Mouse (Mus musculus) liver, embryonic 14.5 days (tissue): ENCODE measurements around the gene Tchp. TPM values are rescaled to one million over a fixed set of nuclear protein-coding genes. Genes with fewer than 3 reads are reported as not detected.

Experiments
- ATAC-seq: fragments of 200-750 bp; cut with Nextera tagmentation; 2 replicates; pipeline ENCODE4 v1.8.0; 2017; ENCODE audit warnings: moderate number of reproducible peaks, mild to moderate bottlenecking, moderate library complexity; ENCODE audit not compliant: insufficient read depth
- DNase-seq, 3 experiments: peaks; one replicate each; pipeline ENCODE4 v3.0.0-alpha.2; 2012 to 2013; ENCODE audit warnings: low read depth in 3 of 3, low spot score in 3 of 3
- H3K27ac ChIP-seq: fragments of 300-500 bp; sonication (generic); 2 replicates; pipeline ENCODE4 v1.5.1; 2014; ENCODE audit warnings: moderate library complexity, mild to moderate bottlenecking, control low read depth, inconsistent platforms
- H3K27me3 ChIP-seq: fragments of 300-500 bp; sonication (generic); 2 replicates; pipeline ENCODE4 v1.6.1; 2014; ENCODE audit warnings: mild to moderate bottlenecking, low read length, moderate library complexity; ENCODE audit not compliant: control insufficient read depth, insufficient read depth
- H3K36me3 ChIP-seq: fragments of 300-500 bp; sonication (generic); replicated peaks from 2 replicates; pipeline ENCODE4 v1.6.1; 2014; ENCODE audit warnings: low read depth; ENCODE audit not compliant: control insufficient read depth, insufficient read depth
- H3K4me1 ChIP-seq, 2 experiments: fragments of 200-500 bp in 1 of 2; fragments of 300-500 bp in 1 of 2; sonication (generic) in 1 of 2; replicated peaks; 2 replicates each; pipeline ENCODE4 v1.6.1; 2012 to 2014; ENCODE audit warnings: antibody characterized with exemption in 1 of 2, inconsistent platforms in 1 of 2, low read length in 1 of 2; ENCODE audit not compliant: control insufficient read depth in 2 of 2, insufficient read depth in 2 of 2
- H3K4me2 ChIP-seq: fragments of 300-500 bp; sonication (generic); 2 replicates; pipeline ENCODE4 v1.6.1; 2014; ENCODE audit warnings: low read depth, mild to moderate bottlenecking, control low read depth, moderate library complexity
- H3K4me3 ChIP-seq, 2 experiments: fragments of 200-500 bp in 1 of 2; fragments of 300-500 bp in 1 of 2; sonication (generic) in 1 of 2; 2 replicates each; pipeline ENCODE4 v1.5.1; 2012 to 2014; ENCODE audit warnings: low read depth in 2 of 2, low read length in 2 of 2, mild to moderate bottlenecking in 2 of 2, control low read depth in 1 of 2, inconsistent platforms in 1 of 2, moderate library complexity in 1 of 2; ENCODE audit not compliant: insufficient read depth in 1 of 2
- H3K9ac ChIP-seq: fragments of 300-500 bp; sonication (generic); replicated peaks from 2 replicates; pipeline ENCODE4 v1.6.1; 2014; ENCODE audit warnings: mild to moderate bottlenecking, control low read depth, moderate library complexity
- H3K9me3 ChIP-seq: fragments of 300-500 bp; sonication (generic); 2 replicates; pipeline ENCODE4 v1.6.1; 2016; ENCODE audit warnings: low read length, mixed read lengths; ENCODE audit not compliant: control insufficient read depth
- CTCF ChIP-seq: IDR thresholded peaks from 2 replicates; pipeline ENCODE4 v1.5.1; 2016; ENCODE audit warnings: antibody characterized with exemption, low read depth, control low read depth
- EP300 ChIP-seq: IDR thresholded peaks from 2 replicates; pipeline ENCODE4 v1.6.1; 2016; ENCODE audit warnings: antibody characterized with exemption, low read depth
- WGBS: fragments of 180-500 bp; shearing (Covaris S2); extraction: QIAGEN DNeasy Blood & Tissue Kit; methylation state at CpG from one replicate; pipeline ENCODE4 v1.1.7; 2014; ENCODE audit not compliant: insufficient replicate concordance; 5-methylcytosine and 5-hydroxymethylcytosine counted together
- polyA plus RNA-seq, 2 experiments: library from polyadenylated mRNA; depleted of rRNA in 1 of 2; stranded (reverse) in 1 of 2; unstranded in 1 of 2; fragments of >200 nt; fragmentation: Nextera tagmentation in 1 of 2; extraction: Ambion mirVana in 1 of 2; gene quantifications; 2 replicates each; pipeline versions ENCODE4 v1.2.1 to v1.2.3; 2012 to 2014

Tchp gene
- polyA plus RNA-seq, 2 experiments, result 2.2 to 7.8 TPM

GRCm38 (mm10) chr5:114719003-114719927 lies 11.7 kb downstream of the Tchp start:
- Histone ChIP-seq H3K4me3 (no peak overlapping the region), H3K9me3 (no peaks in the 10 kb centered on the region), H3K4me2 (no peak overlapping the region), H3K27me3 (no peaks in the 10 kb centered on the region), H3K27ac (no peak overlapping the region), H3K4me1 (no peaks in the 10 kb centered on the region), H3K9ac (no peak overlapping the region), H3K36me3 (peaks cover 16% of the 10 kb centered on the region)
- DNase-seq (peak in 1 of 3 experiments; percentile 16), ATAC-seq (peak; percentile 70)
- WGBS, result 76% methylated on average over 20 of the region's 20 CpGs
- TF ChIP-seq EP300 (no peak), CTCF (no peak)

- no peaks in the 10 kb centered on the region for H3K9me3 ChIP-seq
- peaks cover 11% of the 10 kb centered on the region for H3K36me3 ChIP-seq
- ATAC-seq (no peak), DNase-seq (no peak)
- H3K4me1 ChIP-seq, result no peaks in the 10 kb centered on the region
- no peak overlapping the region for H3K4me2 ChIP-seq
- no peak overlapping the region for H3K9ac ChIP-seq
- no peak overlapping the region for H3K4me3 ChIP-seq
- no peak overlapping the region for H3K27ac ChIP-seq
- H3K27me3 ChIP-seq, result no peaks in the 10 kb centered on the region
- TF ChIP-seq CTCF (no peak), EP300 (no peak)
- WGBS, result 65% methylated on average over 6 of the region's 6 CpGs
Observed at GRCm38 (mm10) chr5:114719928-114720270, 12.3 kb downstream of the Tchp start.

- no peak for TF ChIP-seq EP300
- TF ChIP-seq CTCF, result no peak
- H3K9ac ChIP-seq, result no peak overlapping the region
- H3K4me1 ChIP-seq, result no peaks in the 10 kb centered on the region
- H3K9me3 ChIP-seq, result no peaks in the 10 kb centered on the region
- H3K36me3 ChIP-seq, result peaks cover 10% of the 10 kb centered on the region
- WGBS, result 82% methylated on average over 11 of the region's 11 CpGs
- H3K27me3 ChIP-seq, result no peaks in the 10 kb centered on the region
- no peak overlapping the region for H3K27ac ChIP-seq
- DNase-seq (no peak), ATAC-seq (no peak)
- no peak overlapping the region for H3K4me2 ChIP-seq
- H3K4me3 ChIP-seq, result no peak overlapping the region
Observed at GRCm38 (mm10) chr5:114720784-114721183, 13.2 kb downstream of the Tchp start.

GRCm38 (mm10) chr5:114721969-114722368 lies 14.4 kb downstream of the Tchp start:
- H3K9me3 ChIP-seq, result no peaks in the 10 kb centered on the region
- peaks cover 10% of the 10 kb centered on the region for H3K36me3 ChIP-seq
- no peaks in the 10 kb centered on the region for H3K27me3 ChIP-seq
- no peaks in the 10 kb centered on the region for H3K4me1 ChIP-seq
- no peak for DNase-seq
- 80% methylated on average over 10 of the region's 10 CpGs for WGBS
- no peak overlapping the region for H3K27ac ChIP-seq
- ATAC-seq, result no peak
- TF ChIP-seq EP300, result no peak
- no peak for TF ChIP-seq CTCF
- no peak overlapping the region for H3K4me2 ChIP-seq
- H3K9ac ChIP-seq, result no peak overlapping the region
- no peak overlapping the region for H3K4me3 ChIP-seq

- Histone ChIP-seq H3K36me3 (peaks cover 10% of the 10 kb centered on the region), H3K27ac (no peak overlapping the region), H3K4me1 (no peaks in the 10 kb centered on the region), H3K27me3 (no peaks in the 10 kb centered on the region), H3K4me2 (no peak overlapping the region), H3K9ac (no peak overlapping the region), H3K9me3 (no peaks in the 10 kb centered on the region), H3K4me3 (no peak overlapping the region)
- no peak for ATAC-seq
- 85% methylated on average over 13 of the region's 13 CpGs for WGBS
- TF ChIP-seq EP300 (no peak), CTCF (no peak)
- no peak for DNase-seq
Observed at GRCm38 (mm10) chr5:114722846-114723245, 15.3 kb downstream of the Tchp start.
